Mouse (Mus musculus) heart, embryonic 14.5 days (tissue): ENCODE measurements around the gene Golga2. TPM values are rescaled to one million over a fixed set of nuclear protein-coding genes. Genes with fewer than 3 reads are reported as not detected.

Source experiments
- ATAC-seq: fragments of 200-750 bp; cut with Nextera tagmentation; 2 replicates; pipeline ENCODE4 v1.8.0; 2017; ENCODE audit warnings: low read depth, moderate TSS enrichment; ENCODE audit not compliant: insufficient number of reproducible peaks, insufficient read depth, low FRiP score
- H3K27ac ChIP-seq, 2 experiments: fragments of 200-500 bp in 1 of 2; fragments of 300-500 bp in 1 of 2; sonication (generic) in 1 of 2; replicated peaks in 1 of 2; 2 replicates each; pipeline ENCODE4 v1.5.1; 2012 to 2014; ENCODE audit warnings: low read depth in 2 of 2, low read length in 2 of 2, control low read depth in 1 of 2, mild to moderate bottlenecking in 1 of 2, mixed read lengths in 1 of 2; ENCODE audit not compliant: control insufficient read depth in 1 of 2, insufficient read depth in 1 of 2
- H3K27me3 ChIP-seq: fragments of 300-500 bp; sonication (generic); 2 replicates; pipeline ENCODE4 v1.6.1; 2014; ENCODE audit warnings: mild to moderate bottlenecking, low read length, control low read depth; ENCODE audit not compliant: control insufficient read depth, insufficient read depth
- H3K36me3 ChIP-seq: fragments of 300-500 bp; sonication (generic); 2 replicates; pipeline ENCODE4 v1.6.1; 2014; ENCODE audit warnings: mild to moderate bottlenecking, control low read depth, low read length, mixed read lengths; ENCODE audit not compliant: control insufficient read depth, insufficient read depth
- H3K4me1 ChIP-seq, 2 experiments: fragments of 200-500 bp in 1 of 2; fragments of 300-500 bp in 1 of 2; sonication (generic) in 1 of 2; 2 replicates each; pipeline ENCODE4 v1.6.1; 2012 to 2014; ENCODE audit warnings: low read length in 2 of 2, control low read depth in 1 of 2, mixed read lengths in 1 of 2; ENCODE audit not compliant: control insufficient read depth in 2 of 2, insufficient read depth in 2 of 2
- H3K4me2 ChIP-seq: fragments of 300-500 bp; sonication (generic); 2 replicates; pipeline ENCODE4 v1.6.1; 2014; ENCODE audit warnings: mild to moderate bottlenecking, low read length
- H3K4me3 ChIP-seq, 2 experiments: fragments of 200-500 bp in 1 of 2; fragments of 300-500 bp in 1 of 2; sonication (generic) in 1 of 2; 2 replicates each; pipeline ENCODE4 v1.5.1; 2012 to 2014; ENCODE audit warnings: low read length in 2 of 2, mild to moderate bottlenecking in 2 of 2, control low read depth in 1 of 2, low read depth in 1 of 2, moderate library complexity in 1 of 2; ENCODE audit not compliant: control insufficient read depth in 1 of 2, insufficient read depth in 1 of 2
- H3K9ac ChIP-seq: fragments of 300-500 bp; sonication (generic); 2 replicates; pipeline ENCODE4 v1.6.1; 2014; ENCODE audit warnings: mild to moderate bottlenecking, low read length
- H3K9me3 ChIP-seq: fragments of 300-500 bp; sonication (generic); 2 replicates; pipeline ENCODE4 v1.6.1; 2016; ENCODE audit warnings: low read length, control low read depth; ENCODE audit not compliant: control insufficient read depth
- WGBS: fragments of 180-500 bp; shearing (Covaris S2); extraction: QIAGEN DNeasy Blood & Tissue Kit; methylation state at CpG from one replicate; pipeline ENCODE4 v1.1.7; 2014; 5-methylcytosine and 5-hydroxymethylcytosine counted together
- polyA plus RNA-seq: library from polyadenylated mRNA; unstranded; fragments of >200 nt; fragmentation: Nextera tagmentation; extraction: Ambion mirVana; gene quantifications from 2 replicates; pipeline ENCODE4 v1.2.1, GENCODE M21; 2014

Gene Golga2
- polyA plus RNA-seq, 1 experiment from 2014 or later = 22.6 TPM

DNA sequence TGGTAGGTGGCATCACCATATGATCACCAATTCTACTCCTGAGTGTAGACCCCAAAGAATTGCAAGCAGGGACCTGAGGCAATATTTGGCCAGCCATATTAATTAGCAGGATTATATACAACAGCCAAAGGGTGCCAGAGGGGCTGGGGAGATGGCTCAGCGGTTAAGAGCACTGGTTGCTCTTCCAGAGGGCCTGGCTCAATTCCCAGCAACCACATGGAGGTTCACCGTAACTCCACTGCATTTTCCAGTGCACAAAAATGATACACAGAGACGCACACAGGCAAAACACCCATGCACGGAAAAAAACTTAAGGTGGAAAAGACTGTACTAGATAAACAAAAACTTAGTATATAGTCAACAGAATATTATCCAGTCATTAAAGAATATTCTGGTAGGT, 40.0 kb downstream of the Golga2 start:
- H3K9me3 ChIP-seq = no peaks in the 10 kb centered on the region
- no peak overlapping the region for H3K27ac ChIP-seq
- no peak overlapping the region for H3K4me2 ChIP-seq
- WGBS = 71% methylated on average over 4 of the region's 4 CpGs
- no peaks in the 10 kb centered on the region for H3K36me3 ChIP-seq
- no peak for ATAC-seq
- H3K4me1 ChIP-seq = peaks cover 4 to 6% of the 10 kb centered on the region in 2 experiments; a peak in 2 of 4 replicates
- H3K9ac ChIP-seq = no peak overlapping the region
- no peaks in the 10 kb centered on the region for H3K27me3 ChIP-seq
- no peak overlapping the region for H3K4me3 ChIP-seq

DNA sequence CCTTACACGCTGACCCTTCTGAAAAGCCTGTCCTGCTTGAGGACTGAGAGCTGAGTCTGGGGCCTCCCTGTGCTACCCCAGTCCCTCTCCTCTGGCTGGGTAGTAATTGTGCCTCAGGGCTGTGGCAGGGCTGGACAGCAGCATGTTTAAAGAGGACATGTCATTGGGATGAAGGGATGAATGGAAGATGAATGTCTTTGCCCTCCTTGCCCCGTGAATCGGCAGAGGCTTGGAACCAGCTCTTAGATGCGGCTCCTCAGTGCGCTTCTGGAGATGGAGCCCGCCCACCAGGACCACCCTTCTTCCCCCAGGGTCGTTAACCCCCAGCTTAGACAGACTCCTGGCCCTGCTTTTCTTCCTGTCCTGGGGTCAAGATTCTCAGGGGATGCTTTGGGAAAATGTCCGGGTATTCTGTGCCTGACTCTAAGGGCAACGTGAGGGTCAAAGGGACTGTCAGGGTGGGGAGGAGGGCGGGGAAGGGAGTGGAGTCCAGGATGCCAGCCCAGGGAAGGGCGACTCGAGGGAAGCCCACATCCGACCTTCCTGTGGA, 41.8 kb downstream of the Golga2 start:
- no peaks in the 10 kb centered on the region for H3K9me3 ChIP-seq
- H3K27ac ChIP-seq = peak overlapping the region; percentile 44 to 55; a peak in 2 of 4 replicates
- no peak overlapping the region for H3K9ac ChIP-seq
- ATAC-seq = no peak
- H3K36me3 ChIP-seq = no peaks in the 10 kb centered on the region
- peaks cover 4 to 6% of the 10 kb centered on the region in 2 experiments; a peak in 2 of 4 replicates for H3K4me1 ChIP-seq
- 50% methylated on average over 13 of the region's 13 CpGs for WGBS
- no peak overlapping the region for H3K4me3 ChIP-seq
- H3K4me2 ChIP-seq = no peak overlapping the region
- peaks cover 3% of the 10 kb centered on the region; the same call in 1 of the 2 replicates for H3K27me3 ChIP-seq

DNA sequence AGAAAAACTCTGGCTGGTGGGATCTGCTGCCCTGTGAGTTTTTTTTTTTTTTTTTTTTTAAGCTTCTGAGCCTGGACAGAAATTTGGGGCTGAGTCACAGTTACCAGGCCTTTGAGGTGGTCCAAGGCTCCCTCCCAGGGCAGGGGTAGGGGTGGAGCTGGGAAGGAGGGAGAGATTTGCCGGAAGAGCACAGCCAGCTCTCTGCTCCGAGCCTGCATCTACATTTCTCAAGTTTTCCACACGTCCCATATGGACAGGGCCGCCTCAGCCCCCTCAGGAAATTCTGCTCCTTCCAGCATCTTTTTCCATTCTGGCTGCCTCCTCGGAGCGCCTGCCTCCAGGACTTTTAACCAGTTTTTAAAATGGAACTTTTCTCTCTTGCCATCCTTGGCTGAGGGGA, 42.3 kb downstream of the Golga2 start:
- no peaks in the 10 kb centered on the region for H3K9me3 ChIP-seq
- WGBS = 41% methylated on average over 6 of the region's 6 CpGs
- no peak overlapping the region for H3K4me3 ChIP-seq
- H3K27ac ChIP-seq = peak overlapping the region; percentile 44 to 55; a peak in 3 of 4 replicates
- H3K4me1 ChIP-seq = peaks cover 4 to 6% of the 10 kb centered on the region in 2 experiments; a peak in 2 of 4 replicates
- H3K9ac ChIP-seq = no peak overlapping the region
- H3K4me2 ChIP-seq = no peak overlapping the region
- ATAC-seq = no peak
- peaks cover 9% of the 10 kb centered on the region; the same call in 1 of the 2 replicates for H3K27me3 ChIP-seq
- no peaks in the 10 kb centered on the region for H3K36me3 ChIP-seq

DNA sequence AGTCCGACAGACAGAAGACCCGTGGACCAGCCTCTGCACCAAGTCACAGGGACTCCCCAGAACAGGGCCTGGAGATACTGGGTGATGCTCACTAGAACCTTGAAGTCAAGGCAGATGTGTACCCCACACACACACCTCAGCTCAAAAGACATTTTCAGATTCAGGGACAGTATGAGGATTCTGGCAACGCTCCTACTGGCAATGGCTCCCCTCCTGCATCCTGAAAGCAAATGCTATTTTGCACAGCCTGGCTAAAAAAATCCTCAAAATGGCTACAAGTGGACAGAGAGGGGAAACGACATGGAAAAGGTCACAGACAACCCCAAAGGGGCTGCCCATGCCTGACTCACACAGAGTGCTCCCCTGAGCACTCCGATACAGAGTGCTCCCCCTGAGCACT, 45.0 kb downstream of the Golga2 start:
- WGBS = 77% methylated on average over 5 of the region's 5 CpGs
- Histone ChIP-seq H3K9ac (no peak overlapping the region), H3K9me3 (no peaks in the 10 kb centered on the region), H3K36me3 (no peaks in the 10 kb centered on the region), H3K4me2 (no peak overlapping the region), H3K27ac (no peak overlapping the region), H3K4me1 (peaks cover 2 to 6% of the 10 kb centered on the region in 2 experiments; a peak in 2 of 4 replicates), H3K27me3 (peaks cover 21% of the 10 kb centered on the region), H3K4me3 (no peak overlapping the region)
- ATAC-seq = no peak

DNA sequence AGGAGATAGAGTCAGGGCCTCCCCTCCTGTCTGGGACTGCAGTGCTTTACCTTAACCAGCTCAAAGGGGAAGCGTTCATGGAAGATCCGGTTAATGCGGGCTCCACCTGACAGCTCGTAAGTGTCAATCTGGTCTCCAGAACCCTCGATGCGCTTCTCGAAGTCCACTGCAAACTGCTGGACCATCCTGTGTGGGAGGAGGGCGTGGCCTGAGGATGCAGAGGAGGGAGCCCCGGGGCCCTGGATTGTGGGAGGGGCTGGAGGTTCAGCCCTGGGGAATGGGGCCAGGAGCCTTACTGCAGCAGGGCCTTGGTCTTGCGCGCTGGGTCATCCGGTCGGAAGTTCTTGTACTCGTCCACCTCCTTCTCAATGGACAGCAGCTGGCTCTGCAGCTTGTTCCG, 48.7 kb downstream of the Golga2 start:
- H3K4me2 ChIP-seq = no peak overlapping the region
- H3K36me3 ChIP-seq = no peaks in the 10 kb centered on the region
- H3K9me3 ChIP-seq = no peaks in the 10 kb centered on the region
- 40% methylated on average over 15 of the region's 15 CpGs for WGBS
- no peak overlapping the region for H3K4me3 ChIP-seq
- no peaks in the 10 kb centered on the region for H3K4me1 ChIP-seq
- no peak for ATAC-seq
- no peak overlapping the region for H3K27ac ChIP-seq
- H3K9ac ChIP-seq = no peak overlapping the region
- peaks cover 28% of the 10 kb centered on the region for H3K27me3 ChIP-seq

DNA sequence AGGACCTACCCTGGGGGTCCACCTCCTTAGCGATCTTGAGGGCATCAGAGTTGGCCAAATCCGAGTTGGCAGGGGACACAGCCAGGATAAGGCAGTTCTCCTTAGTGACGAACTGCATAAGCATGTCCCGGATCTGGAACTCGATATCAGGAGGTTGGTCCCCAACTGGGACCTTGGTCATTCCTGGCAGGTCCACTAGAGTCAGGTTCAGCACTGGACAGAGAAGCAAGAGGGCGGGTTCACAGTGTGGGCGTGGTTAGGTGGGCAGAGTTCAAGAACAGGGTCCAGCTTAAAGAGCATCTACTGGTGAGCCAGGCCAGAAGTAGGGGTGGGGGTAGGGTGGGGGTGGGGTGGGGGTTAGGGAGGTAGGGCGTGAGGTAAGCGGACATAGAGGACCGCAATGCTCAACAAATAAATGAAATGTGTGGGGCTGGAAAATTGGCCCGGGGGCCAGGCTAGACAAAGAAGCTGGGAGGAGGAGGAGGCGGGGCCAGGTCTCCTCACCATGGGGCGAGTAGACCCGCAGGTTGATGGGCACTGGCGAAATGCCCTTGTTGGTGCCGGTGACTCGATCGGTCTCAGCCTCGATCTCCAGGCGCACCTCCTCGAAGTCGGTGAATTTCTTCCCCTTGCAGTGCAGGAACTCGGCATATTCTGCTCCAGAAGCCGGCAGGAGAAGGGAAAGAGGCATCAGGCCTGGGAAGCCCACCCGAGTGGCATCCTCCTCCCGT, 52.9 kb downstream of the Golga2 start:
- H3K9ac ChIP-seq = no peak overlapping the region
- no peaks in the 10 kb centered on the region for H3K9me3 ChIP-seq

DNA sequence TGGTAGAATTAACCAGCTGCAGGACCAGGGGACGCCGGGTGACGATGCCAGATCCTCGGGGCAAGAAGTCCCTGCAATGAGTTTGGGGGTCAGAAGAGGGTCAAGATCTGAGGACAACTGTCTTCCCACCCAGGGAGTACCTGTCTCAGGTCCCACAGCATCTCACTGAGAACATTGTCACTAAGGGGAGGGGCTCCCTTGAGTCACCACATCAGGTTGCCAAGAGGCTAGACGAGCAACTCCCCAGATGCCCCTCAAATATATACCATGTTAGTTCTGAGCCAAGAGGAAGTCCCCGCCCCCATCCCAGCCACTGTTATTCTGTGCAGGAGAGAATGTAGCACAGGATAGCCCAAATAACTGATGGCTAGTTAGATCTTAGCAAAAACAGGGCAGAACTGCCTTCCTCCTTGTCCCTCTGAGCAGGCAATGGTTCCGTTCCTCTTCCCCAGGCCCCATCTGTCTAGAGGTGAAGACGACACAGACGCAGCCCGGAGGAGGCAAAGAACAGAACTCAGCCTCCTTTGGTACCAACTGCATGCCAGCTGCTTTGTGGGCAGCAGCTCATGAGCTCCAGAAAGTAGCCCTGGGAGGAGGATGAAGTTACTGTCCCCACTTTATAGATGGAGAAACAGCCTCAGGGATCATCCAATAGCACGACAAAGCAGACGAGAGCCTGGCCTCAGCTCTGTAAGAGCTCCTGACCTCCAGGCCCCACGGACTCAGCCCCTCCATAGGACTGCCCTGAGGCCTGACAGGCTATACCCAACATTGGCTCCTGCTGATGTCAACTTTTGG, 53.9 kb downstream of the Golga2 start:
- Histone ChIP-seq H3K27me3 (peaks cover 6% of the 10 kb centered on the region; the same call in 1 of the 2 replicates), H3K4me1 (no peaks in the 10 kb centered on the region), H3K4me2 (no peak overlapping the region), H3K36me3 (no peaks in the 10 kb centered on the region), H3K9me3 (no peaks in the 10 kb centered on the region), H3K4me3 (no peak overlapping the region), H3K9ac (no peak overlapping the region), H3K27ac (no peak overlapping the region)
- 73% methylated on average over 13 of the region's 13 CpGs for WGBS
- no peak for ATAC-seq

More for the DNA sequence above, 52.9 kb downstream of the Golga2 start:
- H3K4me1 ChIP-seq = no peaks in the 10 kb centered on the region
- no peak overlapping the region for H3K4me2 ChIP-seq
- H3K4me3 ChIP-seq = no peak overlapping the region
- no peak overlapping the region for H3K27ac ChIP-seq
- WGBS = 31% methylated on average over 26 of the region's 26 CpGs
- ATAC-seq = no peak
- no peaks in the 10 kb centered on the region for H3K36me3 ChIP-seq
- peaks cover 14% of the 10 kb centered on the region for H3K27me3 ChIP-seq
